Mouse (Mus musculus) CH12F3 (cell line): ENCODE results near the gene Abca13.
"Not testable (repeated sequence)": the region's sequence is repeated elsewhere in the genome, so short reads cannot be mapped to it uniquely, and the experiment has no call there.

Source experiments
- in situ Hi-C: fragments of 300-500 bp; cut with MboI; formaldehyde crosslinking; loops from 2 replicates; pipeline ENCODE4 v1.14.3; 2020; ENCODE audit warnings: low sequenced_read_pairs

Abca13 gene

GRCm38 (mm10) chr11:9191555-9192131 is at the start of gene Abca13:
Gene Abca13, plus strand, starts transcription at chr11:9191942.
- in situ Hi-C loops = no loop called here

GRCm38 (mm10) chr11:9145113-9145512 is 46.6 kb upstream of the Abca13 start:
- in situ Hi-C loops = no loop called here

DNA sequence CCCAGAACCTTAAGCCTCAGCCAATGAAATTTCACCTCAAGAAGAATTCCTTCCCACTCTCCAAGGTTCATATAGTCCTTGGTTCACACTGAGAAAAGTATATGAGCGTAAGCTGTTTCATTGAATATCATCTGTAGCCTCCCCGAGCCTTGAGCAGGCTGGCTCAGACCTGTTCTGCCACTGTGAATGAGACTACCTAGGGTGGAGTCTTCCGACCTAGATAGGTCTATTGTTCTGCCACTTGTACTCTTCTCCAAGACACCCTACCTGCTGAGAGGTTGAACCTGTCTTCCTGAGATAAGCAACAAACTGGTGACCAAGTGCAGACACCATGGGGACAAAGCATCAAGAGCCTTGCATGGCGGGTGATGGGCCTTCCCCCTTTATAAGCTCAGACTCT is 45.6 kb upstream of the Abca13 start:
- in situ Hi-C loops = no loop called here

DNA sequence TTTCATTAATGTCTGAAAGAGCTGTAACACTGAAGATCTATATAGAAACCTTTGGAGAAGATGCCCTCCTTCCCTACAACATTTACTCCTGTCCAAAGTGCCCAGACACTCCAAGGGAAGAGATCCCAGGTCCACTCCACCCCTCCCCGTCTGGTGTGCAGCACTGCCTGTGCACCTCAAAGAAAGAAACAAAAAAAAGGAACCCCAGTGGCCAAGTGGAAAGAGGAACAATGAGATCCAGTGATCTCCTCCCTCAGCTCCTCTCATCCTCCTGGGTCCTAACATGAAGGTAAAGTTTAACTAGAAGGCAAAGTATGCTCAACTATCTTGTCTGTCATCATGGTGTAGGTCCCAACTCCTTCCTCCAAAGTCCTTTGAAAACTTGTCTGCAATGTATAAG is 45.1 kb upstream of the Abca13 start:
- in situ Hi-C loops = no loop called here

DNA sequence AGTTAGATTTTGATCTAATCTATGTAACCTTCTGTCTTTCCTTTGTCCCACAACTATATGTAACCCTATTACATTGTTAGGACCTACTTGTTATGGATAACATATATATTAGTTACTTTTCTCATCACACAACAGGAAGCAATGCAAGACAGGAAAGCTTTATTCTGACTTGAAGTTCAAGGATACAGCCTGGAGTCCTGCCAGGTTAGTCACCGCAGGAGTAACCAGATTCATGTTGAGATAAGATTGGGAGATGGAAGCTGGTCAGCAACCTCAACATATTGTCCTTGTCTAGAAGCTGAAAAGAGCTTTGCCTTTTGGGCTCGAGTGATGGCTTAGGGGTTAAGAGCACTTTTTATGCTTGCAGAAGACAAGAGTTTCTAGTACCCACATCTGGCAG is 43.5 kb upstream of the Abca13 start:
- in situ Hi-C loops = no loop called here

DNA sequence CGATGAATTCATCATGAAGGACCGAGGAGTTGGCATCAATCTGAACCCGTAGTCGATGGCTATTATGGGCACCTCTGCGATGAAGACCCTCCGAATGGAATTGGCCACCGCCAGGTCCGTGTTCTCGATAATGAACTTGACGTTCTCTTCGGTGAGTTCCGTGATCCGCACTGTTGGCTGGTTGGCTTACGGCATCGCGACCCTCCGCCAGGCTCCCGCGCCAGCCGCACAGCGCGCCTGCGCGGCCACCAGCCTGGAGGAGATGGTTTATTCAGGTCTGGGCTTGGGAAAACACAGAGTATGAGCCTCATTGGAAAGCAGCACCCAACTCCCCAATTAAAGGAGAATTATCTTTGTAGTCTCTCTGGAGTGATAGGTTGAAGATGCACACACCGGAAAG is 41.3 kb upstream of the Abca13 start:
- in situ Hi-C loops = not testable (repeated sequence)

- in situ Hi-C loops = no loop called here
Observed at GRCm38 (mm10) chr11:9159953-9160352, 31.8 kb upstream of the Abca13 start.

- in situ Hi-C loops = no loop called here
Observed at GRCm38 (mm10) chr11:9167331-9167730, 24.4 kb upstream of the Abca13 start.

DNA sequence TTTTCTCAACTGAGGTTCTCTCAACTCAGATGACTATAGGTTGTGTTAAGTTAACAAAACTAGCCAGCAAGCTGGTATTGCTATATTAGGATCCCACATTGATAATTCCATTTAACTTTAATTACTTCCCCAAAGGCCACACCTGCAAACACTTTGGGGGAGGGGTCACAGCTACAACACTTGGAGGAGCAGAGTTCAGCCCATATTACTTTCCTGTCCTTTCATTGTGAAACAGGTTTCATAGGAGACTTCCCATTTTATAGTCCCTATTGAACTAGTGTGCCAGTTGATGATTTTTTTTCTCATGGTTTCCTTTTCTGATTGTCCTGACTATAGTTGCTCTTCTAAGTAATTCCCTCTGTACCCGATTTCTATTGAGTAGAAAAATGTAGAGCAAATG is 10.3 kb upstream of the Abca13 start:
- in situ Hi-C loops = no loop called here

DNA sequence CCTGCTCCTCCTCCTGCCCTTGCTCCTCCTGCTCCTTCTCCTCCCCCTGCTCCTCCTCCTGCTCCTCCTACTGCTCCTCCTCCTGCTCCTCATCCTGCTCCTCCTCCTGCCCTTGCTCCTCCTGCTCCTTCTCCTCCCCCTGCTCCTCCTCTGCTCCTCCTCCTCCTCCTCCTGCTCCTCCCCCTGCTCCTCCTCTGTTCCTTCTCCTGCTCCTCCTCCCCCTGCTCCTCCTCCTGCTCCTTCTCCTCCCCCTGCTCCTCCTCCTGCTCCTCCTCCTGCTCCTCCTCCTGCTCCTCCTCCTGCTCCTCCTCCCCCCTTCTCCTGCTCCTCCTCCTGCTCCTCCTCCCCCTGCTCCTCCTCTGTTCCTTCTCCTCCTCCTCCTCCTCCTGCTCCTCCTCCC is 2.3 kb upstream of the Abca13 start:
- in situ Hi-C loops = not testable (repeated sequence)

GRCm38 (mm10) chr11:9190772-9191554 is 779 bp upstream of the Abca13 start:
- in situ Hi-C loops = no loop called here

- in situ Hi-C loops = no loop called here
Observed at GRCm38 (mm10) chr11:9194861-9195260, 3.1 kb downstream of the Abca13 start.

DNA sequence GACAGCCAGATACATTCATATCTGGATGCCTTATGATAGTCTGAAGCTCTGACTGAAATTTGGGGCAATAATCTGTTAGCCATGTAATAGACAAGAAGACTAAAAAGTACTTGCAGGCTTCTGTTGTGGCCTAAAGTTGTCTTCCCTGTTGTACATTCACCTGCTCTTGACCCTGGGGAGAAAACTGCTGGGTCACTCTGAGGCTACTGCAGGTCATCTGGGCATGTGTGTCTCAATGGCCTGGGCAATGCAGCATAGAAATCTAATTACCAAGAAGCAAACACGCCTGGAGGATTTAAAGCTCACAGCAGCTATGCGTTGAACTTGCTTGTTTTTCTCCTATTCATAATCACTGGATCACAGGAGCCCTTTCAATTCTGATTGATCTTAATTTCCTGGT is 8.1 kb downstream of the Abca13 start:
- in situ Hi-C loops = no loop called here

- in situ Hi-C loops = no loop called here
Observed at GRCm38 (mm10) chr11:9210707-9211106, 19.0 kb downstream of the Abca13 start.

DNA sequence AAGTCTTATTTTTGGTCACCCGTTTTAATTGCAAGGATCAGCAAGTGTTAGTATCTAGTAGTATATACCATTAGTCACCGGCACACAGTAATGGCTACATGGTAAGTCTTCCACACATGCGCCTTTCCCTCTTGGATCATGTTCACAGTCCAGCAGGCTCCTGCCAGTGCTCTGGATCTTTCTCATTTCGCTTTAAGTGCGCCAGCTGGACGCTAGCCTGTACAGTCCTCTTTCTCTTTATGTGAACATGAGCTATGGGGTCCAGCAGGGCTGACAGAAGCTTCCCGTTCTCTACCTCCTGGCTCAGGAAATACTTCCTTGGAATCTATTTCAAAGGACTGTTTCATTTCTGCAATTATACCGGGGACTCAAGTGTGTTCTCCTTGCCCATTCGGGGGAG is 21.8 kb downstream of the Abca13 start:
- in situ Hi-C loops = no loop called here

DNA sequence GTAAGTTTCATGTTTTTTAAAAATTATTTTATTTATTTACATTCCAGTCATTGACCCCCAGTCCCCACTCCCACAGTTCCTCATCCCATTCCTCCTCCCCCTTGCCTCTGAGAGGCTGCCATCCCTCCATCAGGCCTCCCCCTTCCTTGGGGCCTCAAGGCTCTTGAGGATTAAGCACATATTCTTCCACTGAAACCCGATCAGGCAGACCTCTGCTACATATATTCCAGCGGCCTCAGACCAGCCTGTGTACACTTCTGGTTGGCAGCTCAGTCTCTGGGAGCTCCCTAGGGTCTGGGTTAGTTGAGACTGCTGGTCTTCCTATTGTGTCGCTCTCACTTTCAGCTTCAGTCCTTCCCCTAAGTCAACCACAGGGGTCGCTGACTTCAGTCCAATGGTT is 24.5 kb downstream of the Abca13 start:
- in situ Hi-C loops = no loop called here

GRCm38 (mm10) chr11:9220501-9220900 is 28.8 kb downstream of the Abca13 start:
- in situ Hi-C loops = no loop called here

DNA sequence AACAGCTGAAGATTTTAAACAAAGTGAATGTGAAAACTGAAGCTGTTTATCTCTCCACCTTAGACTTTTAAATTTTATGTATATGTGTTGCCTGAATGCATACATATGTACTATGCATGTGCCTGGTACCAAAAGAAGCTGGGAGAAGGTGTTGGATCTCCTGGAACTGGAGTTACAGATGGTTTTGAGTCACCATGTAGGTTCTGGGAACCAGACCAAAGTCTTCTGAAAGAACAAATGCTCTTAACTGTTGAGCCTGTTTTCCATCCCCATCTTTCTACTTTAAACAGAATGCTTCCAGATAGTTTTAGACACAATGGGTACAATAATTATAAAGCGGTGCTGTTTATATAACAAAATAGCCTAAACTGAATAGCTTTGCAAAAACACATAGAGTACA is 29.9 kb downstream of the Abca13 start:
- in situ Hi-C loops = no loop called here

GRCm38 (mm10) chr11:9226399-9226798 is 34.7 kb downstream of the Abca13 start:
- in situ Hi-C loops = no loop called here

GRCm38 (mm10) chr11:9249627-9250026 is 57.9 kb downstream of the Abca13 start:
- in situ Hi-C loops = not testable (repeated sequence)

DNA sequence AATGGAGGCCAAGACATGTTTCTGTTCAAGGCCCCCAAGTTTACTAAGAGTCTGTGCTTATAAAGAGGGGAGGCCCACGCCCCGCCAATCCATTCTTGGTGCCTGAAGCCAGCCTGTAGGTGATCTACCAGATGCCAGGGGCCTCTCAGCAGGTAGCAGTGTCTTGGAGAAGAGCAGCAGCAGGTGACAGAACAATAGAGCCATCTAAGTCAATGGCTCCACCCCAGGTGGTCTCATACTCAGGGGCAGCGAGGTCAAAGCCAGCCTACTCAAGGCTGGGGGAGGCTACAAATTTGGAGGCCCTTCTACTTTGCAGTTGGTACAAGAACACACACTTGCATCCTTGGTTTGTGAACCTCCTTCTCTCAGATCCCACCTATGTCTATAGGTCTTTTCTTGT is 71.3 kb downstream of the Abca13 start:
- in situ Hi-C loops = not testable (repeated sequence)

DNA sequence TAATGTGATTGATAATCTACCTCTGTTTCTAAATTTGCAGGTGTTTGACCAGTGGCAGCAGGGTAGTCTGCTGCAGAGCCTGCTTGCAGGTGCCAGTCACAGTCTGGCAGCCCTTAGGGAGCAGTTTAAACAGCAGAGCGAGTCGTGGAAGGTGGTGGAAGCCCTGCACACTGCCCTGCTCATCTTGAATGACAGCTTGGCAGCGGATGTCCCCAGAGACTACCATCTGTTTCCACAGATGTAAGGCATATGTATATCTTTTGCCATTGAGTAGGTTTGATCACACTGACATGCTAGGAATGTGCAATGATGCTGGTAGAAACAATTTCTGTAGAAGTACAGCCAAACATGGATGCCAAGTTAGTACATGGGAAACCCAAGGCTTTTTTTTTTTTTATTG is 77.3 kb downstream of the Abca13 start:
- in situ Hi-C loops = no loop called here

DNA sequence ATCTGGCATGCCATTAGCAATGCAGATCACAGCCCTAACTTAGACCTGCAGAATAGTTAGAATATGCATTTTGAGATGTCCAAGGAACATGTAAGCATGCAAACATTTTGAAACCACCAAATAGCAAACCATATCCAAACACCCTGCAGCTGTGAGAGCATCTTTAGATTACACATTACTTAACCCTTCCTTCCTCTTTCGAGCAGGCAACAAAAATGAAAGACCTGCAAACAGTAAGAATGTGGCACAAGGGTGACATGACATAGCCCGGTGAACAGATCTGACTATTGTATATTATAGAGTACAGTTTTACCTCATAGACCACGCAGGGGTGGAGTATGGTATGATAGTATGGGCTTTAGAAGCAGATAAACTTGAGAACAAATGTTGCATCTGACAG is 93.5 kb downstream of the Abca13 start:
- in situ Hi-C loops = no loop called here
